Mouse (Mus musculus) thymus, adult 2 months (tissue): ENCODE data around the gene Hoxd10.

Experiments used
- CTCF ChIP-seq: fragments of 200-500 bp; IDR thresholded peaks from 2 replicates; pipeline ENCODE4 v1.5.1; 2012; ENCODE audit warnings: mild to moderate bottlenecking, control low read depth, low read length, moderate library complexity, borderline replicate concordance; ENCODE audit not compliant: control insufficient read depth, poor library complexity, insufficient read depth; ENCODE audit errors: extremely low read depth
- POLR2A ChIP-seq: fragments of 200-500 bp; IDR thresholded peaks from 2 replicates; pipeline ENCODE4 v1.6.1; 2012; ENCODE audit warnings: mild to moderate bottlenecking, low read length, control low read depth, moderate library complexity; ENCODE audit not compliant: control insufficient read depth, poor library complexity, insufficient read depth; ENCODE audit errors: extremely low read depth

- TF ChIP-seq CTCF: no peak
- TF ChIP-seq POLR2A: no peak
These were observed 1.7 kb downstream of the Hoxd10 start for GRCm38 (mm10) chr2:74693432-74693827.
